ENCODE assay signal across 14 mouse cellular contexts in the genomic region with DNA sequence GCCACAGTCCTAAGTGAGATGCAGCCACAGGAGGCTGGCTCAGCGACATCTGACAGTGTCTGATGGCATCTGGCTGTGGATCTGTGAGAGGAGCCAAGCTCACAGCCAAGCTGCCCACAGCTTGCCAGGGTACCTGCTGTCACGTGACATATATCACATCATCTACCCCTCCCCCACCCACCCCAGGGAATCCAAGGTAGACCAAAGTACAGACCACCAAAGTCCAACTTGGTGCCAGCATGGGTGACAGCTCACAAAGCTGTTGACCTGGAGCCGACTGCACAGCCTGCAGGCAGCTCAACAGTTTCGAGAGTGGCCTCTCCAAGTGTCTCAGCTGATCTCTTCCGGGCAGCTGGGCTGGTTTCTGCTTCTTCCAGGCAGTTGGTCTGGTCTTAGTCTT.
"Had no signal": no experiment of that assay in that cellular context is flagged by ENCODE, and none has a peak within 500 bp of the region (broad histone marks: within the 10 kb centered on the region; RNA-seq: fewer than 3 reads in every experiment).

No protein-coding gene starts in this region.

- H3K4me1 ChIP-seq: midbrain, embryonic 13.5 days had no signal

- H3K27ac ChIP-seq: limb, embryonic 15.5 days; liver, embryonic 14.5 days; midbrain, embryonic 13.5 days; stomach, postnatal 0 days had no signal

- H3K4me3 ChIP-seq: limb, embryonic 15.5 days; midbrain, embryonic 13.5 days had no signal

- H3K36me3 ChIP-seq: limb, embryonic 15.5 days; midbrain, embryonic 13.5 days had no signal

- DNase-seq: layer of hippocampus, adult 9-11 months; layer of hippocampus, postnatal 36 days; lung, adult 18-20 months; lung, postnatal 4 days; right cerebral cortex, postnatal 14 days; thymus, postnatal 4 days had no signal

- ATAC-seq: hindbrain, embryonic 16.5 days; inflammation-experienced regulatory T-cells, adult 6 months; intestine, postnatal 0 days; lung, postnatal 0 days; midbrain, embryonic 13.5 days had no signal

- H3K4me2 ChIP-seq: limb, embryonic 15.5 days; midbrain, embryonic 13.5 days had no signal

- H3K9ac ChIP-seq: limb, embryonic 15.5 days; liver, embryonic 14.5 days; midbrain, embryonic 13.5 days had no signal

- H3K27me3 ChIP-seq: limb, embryonic 15.5 days; midbrain, embryonic 13.5 days had no signal

- H3K9me3 ChIP-seq: limb, embryonic 15.5 days; midbrain, embryonic 13.5 days had no signal
